Mouse (Mus musculus): ENCODE results near the gene Gm11020.
"Not testable (repeated sequence)": the region's sequence is repeated elsewhere in the genome, so short reads cannot be mapped to it uniquely, and the experiment has no call there.

The Gm11020 gene

GRCm38 (mm10) chr8:104321267-104321666 lies at the start of gene Gm11020:
Gene Gm11020 (plus strand): TSS chr8:104321567.
- DNase-seq (ENCODE audit: low spot score in 2 of 2), result not testable (repeated sequence)

GRCm38 (mm10) chr8:104293081-104293480 lies 28.3 kb upstream of the Gm11020 start, which contains the start of gene Cmtm2a:
Gene Cmtm2a (minus strand): TSS chr8:104293181.
- not testable (repeated sequence) for DNase-seq (ENCODE audit: low spot score in 2 of 2)

- DNase-seq (ENCODE audit: low spot score in 2 of 2), result no peak
Measured at GRCm38 (mm10) chr8:104294396-104294795, 27.0 kb upstream of the Gm11020 start.

GRCm38 (mm10) chr8:104301577-104301976 lies 19.8 kb upstream of the Gm11020 start:
- not testable (repeated sequence) for DNase-seq (ENCODE audit: low spot score in 2 of 2)

GRCm38 (mm10) chr8:104302536-104302935 lies 18.8 kb upstream of the Gm11020 start:
- not testable (repeated sequence) for DNase-seq (ENCODE audit: low spot score in 2 of 2)

GRCm38 (mm10) chr8:104304962-104305361 lies 16.4 kb upstream of the Gm11020 start:
- no peak for DNase-seq (ENCODE audit: low spot score in 2 of 2)

- not testable (repeated sequence) for DNase-seq (ENCODE audit: low spot score in 2 of 2)
Measured at GRCm38 (mm10) chr8:104308341-104308740, 13.0 kb upstream of the Gm11020 start.

GRCm38 (mm10) chr8:104309441-104310155 lies 11.8 kb upstream of the Gm11020 start, which contains the start of the genes Gm45711 and Cmtm1:
Gene Gm45711 (minus strand): TSS chr8:104310081.
Gene Cmtm1 (minus strand): TSS chr8:104310145.
- DNase-seq (ENCODE audit: low spot score in 2 of 2), result not testable (repeated sequence)

- DNase-seq (ENCODE audit: low spot score in 2 of 2), result not testable (repeated sequence)
Measured at GRCm38 (mm10) chr8:104312023-104312422, 9.3 kb upstream of the Gm11020 start.

GRCm38 (mm10) chr8:104313311-104313710 lies 8.1 kb upstream of the Gm11020 start:
- DNase-seq (ENCODE audit: low spot score in 2 of 2), result no peak

GRCm38 (mm10) chr8:104321930-104322329 lies 563 bp downstream of the Gm11020 start, which contains the start of gene Cmtm2b:
Gene Cmtm2b (plus strand): TSS chr8:104322230.
- not testable (repeated sequence) for DNase-seq (ENCODE audit: low spot score in 2 of 2)

GRCm38 (mm10) chr8:104332665-104333631 lies 11.6 kb downstream of the Gm11020 start:
- no peak for DNase-seq (ENCODE audit: low spot score in 2 of 2)

GRCm38 (mm10) chr8:104333786-104334185 lies 12.4 kb downstream of the Gm11020 start:
- DNase-seq (ENCODE audit: low spot score in 2 of 2), result no peak

GRCm38 (mm10) chr8:104334196-104334595 lies 12.8 kb downstream of the Gm11020 start:
- DNase-seq (ENCODE audit: low spot score in 2 of 2), result no peak

GRCm38 (mm10) chr8:104336806-104337205 lies 15.4 kb downstream of the Gm11020 start:
- DNase-seq (ENCODE audit: low spot score in 2 of 2), result no peak

GRCm38 (mm10) chr8:104337890-104338289 lies 16.5 kb downstream of the Gm11020 start:
- peak in 1 of 2 experiments; percentile 56 for DNase-seq (ENCODE audit: low spot score in 2 of 2)

GRCm38 (mm10) chr8:104339229-104339982 lies 18.0 kb downstream of the Gm11020 start, which contains the start of gene Cmtm3:
Gene Cmtm3 (plus strand): TSS chr8:104339410.
- peak in 1 of 2 experiments; percentile 59 for DNase-seq (ENCODE audit: low spot score in 2 of 2)

GRCm38 (mm10) chr8:104339983-104340232 lies 18.5 kb downstream of the Gm11020 start:
- DNase-seq (ENCODE audit: low spot score in 2 of 2), result peak in 1 of 2 experiments; percentile 56

- DNase-seq (ENCODE audit: low spot score in 2 of 2), result peak; percentile 71 to 89
Measured at GRCm38 (mm10) chr8:104340233-104341105, 19.1 kb downstream of the Gm11020 start.

GRCm38 (mm10) chr8:104341106-104341561 lies 19.8 kb downstream of the Gm11020 start:
- DNase-seq (ENCODE audit: low spot score in 2 of 2), result no peak
